Mouse (Mus musculus): Measurements from ENCODE around the gene Tenm3. TPM values are rescaled to one million over a fixed set of nuclear protein-coding genes. Genes with fewer than 3 reads are reported as not detected.

Gene Tenm3
- polyA plus RNA-seq, 1 experiment, result 3.1 TPM

DNA sequence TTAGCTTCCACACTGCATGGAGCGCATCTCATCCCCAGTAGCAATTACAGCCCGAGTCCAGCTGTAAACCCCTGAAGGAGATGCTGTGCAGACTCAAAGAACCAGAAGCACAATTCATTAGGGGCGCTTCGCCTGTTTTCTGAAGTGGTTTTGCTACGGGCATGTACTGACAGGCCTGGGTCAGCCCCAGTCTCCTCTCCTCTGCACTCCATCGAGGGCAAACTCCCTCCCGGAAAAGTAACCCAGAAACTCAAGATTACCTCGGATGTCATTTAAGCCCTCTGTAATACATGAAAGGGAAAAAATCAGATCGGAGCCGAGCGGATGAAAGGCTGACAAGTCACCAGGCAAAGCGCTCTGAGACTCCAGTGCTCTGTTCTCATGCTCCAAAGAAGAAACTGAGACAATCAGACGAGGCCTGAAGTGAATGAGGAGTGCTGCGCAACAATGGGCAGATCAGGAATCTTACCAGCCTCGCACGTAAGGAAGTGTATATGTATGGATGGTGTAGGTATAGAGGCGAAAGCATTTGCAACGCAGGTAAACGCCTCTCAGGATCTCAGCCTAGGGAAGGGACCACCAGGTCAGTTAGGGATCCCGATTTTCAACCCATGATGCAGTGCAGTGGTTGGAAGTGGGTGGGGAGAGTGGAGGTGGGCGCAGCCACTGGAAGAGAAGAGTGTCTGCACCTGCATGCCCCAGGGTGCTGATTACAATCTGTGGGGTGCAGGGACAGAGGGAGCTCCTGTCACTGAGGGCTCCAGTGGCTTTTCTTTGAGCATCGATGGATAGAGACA lies 387.2 kb downstream of the Tenm3 start:
- no peak for DNase-seq (ENCODE audit: low read depth)

DNA sequence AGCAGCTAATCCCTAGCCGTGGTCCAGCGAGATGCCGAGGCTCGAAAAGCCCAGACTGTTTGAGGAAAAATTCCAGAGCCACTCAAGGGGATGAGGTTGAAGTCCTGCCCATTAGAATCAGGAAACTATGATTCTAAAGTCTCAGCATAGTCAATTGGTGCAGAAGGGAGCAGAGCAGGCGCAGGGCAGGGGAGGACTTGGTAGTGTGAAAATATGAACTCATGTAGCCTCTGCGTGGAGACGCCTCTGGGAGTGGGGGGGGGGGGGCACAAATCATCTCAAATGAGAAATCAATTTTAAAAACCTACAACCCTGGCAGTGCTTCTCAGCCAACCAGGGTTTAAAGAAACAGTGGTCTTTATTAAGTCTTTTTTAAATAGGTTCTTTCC lies 392.5 kb downstream of the Tenm3 start:
- DNase-seq (ENCODE audit: low read depth), result no peak

DNA sequence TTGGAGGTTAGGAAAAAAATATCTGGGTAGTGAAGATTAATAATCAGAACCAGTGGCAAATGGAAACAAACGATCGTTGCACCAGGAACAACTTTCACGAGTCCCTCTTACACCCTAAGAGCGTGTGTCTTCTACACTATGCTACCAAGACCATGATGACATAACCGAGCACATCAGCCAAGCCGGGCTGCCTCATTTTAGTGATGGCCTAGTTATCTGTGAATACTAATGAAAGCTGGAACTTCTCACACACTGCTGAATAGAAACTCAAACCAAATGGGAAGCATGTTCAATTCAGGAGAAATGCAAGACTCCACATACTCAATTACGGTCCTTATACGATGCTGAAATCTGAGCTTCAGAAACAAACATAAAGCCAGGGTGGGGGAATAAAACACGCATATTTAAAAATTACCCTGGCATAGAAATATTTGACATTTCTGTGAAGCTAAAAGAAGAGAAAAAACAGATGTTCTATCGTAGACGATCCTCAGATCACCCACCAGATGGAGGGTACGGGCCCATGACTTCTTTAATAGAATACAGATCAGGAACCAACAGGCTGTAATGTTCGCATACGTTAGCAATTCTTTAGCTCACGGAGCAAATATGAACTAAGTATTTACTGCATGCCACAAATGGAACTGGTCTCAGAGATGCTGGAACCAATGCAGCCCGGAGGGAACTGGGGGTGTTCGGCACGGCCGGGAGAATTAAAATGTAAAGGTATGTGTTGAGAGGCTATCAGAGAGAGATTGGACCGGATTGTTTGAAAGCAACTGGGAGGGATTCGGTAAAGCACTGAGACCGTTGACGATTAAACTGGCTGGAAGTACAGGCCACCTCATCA lies 393.1 kb downstream of the Tenm3 start:
- no peak for DNase-seq (ENCODE audit: low read depth)

DNA sequence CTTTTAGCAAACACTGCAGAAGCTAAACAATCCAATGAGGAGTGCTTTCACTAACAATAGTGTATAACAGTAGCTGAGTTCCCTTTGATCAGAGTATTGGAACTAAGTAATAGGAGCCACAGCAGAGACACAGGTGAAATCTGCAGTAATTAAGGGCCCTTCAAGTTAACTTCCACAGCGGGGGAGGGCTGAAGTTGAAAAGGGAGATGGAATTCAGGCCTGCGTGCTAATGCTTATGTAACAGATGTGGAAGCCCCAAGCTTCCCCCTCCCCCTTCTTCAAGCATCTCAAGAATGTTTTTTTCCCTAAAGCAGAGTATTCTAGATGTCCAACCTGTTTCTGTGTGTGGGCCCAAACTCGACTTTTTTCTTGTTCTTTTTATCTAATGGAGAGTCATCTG lies 394.1 kb downstream of the Tenm3 start:
- DNase-seq (ENCODE audit: low read depth), result no peak

DNA sequence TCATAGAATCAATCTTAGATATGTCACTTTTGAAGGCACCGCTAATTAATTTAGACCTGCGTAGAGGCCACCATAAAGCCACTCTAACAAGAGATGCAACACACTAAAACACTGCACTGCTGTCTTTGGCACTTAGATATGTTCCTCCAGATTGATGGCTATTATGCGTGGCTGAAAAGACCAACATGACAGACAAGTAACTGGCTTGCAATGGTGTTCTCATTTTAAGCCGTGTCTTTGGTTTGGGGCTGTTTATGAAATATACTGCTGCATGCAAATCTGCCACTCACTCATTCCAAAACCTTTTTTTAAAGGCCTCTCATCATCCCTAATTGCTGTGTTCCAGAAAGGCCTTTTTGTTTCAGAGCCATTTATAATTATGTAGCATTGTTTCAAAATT lies 398.1 kb downstream of the Tenm3 start:
- no peak for DNase-seq (ENCODE audit: low read depth)

DNA sequence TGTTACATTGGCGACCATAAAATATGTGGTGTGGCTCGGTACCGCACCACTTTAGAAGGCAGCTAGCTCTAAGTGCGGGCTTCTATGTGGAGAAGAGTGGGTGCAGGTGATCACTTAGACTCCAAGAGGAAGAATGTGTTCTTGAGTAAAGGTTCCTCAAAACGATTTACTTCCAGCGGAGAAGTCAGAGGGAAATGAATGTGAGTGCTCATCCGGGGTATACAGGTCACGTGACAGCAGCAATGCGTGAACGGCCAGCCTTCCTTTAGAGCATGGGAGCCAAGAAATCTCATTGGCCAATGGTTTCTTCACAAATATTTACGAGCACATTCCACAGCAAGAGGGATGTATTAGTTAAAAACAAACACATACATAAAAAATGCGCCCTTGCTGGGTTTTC lies 404.3 kb downstream of the Tenm3 start:
- no peak for DNase-seq (ENCODE audit: low read depth)

DNA sequence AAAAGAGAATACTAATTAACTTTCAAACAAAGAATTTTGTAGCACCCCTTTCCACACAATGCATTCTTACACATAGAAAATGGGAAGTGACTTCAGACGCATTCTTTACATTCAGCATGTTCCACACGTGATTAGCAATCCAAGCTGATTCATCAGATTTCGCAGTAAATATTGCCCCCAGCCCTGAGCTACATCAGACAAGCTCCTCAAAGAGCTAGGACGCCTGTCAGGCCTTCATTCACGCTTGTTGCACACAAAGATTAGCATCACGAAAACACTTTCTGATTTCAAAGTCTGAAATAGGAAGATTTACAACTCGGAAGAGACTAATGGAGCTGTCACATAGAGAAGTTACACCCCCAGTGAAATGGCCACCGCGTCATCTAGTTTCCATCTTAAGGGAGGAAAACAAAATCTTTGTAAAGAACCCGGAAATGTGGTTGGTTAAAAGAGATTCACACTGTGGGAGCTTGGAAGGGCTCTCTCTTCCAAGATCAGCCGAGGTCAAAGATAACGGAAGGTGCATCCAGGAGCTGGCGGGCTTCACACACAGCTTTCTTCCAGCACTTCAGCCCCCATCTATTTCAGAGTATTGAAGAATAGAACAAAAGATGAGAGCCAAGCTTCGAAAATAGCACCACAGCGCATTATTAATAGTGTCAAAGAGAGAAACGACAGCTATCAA lies 406.1 kb downstream of the Tenm3 start:
- no peak for DNase-seq (ENCODE audit: low read depth)

DNA sequence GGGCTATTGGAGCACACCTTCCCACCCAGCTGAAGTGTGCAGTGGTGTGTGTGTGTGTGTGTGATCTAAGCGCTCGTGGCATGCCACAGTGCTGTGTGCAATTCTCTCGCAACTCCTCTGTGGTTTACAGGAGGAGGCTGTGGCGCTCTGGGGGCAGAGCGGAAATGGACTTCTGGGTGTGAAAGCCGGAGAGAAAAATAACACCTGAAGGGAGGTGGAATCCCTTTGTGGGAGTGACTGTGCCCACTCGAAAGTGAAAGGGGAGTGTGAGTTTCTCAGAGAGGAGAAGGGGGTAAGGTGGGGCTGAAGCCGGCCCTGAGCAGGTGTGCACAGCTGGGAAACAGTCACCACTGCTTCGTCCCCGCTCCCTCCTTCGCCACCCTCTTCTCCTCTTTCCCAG lies 418.6 kb downstream of the Tenm3 start:
- no peak for DNase-seq (ENCODE audit: low read depth)

DNA sequence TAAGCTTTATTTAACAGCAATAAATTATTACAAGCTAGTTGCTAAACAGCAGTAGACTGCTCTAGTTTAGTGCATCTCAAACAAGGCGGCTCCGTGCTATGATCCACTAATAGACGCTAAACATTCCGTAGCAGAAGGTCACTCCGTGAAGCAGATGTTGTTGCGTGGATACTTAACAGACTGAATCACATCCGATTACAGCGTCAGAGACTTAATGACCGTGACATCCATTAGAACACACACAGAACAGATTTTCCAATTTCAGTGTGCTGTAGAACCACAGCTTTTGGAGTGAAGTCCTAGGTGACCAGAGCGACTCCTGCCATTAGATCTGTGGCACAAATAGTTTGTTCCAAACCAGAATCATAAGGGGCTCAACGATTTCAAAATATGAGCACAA lies 426.0 kb downstream of the Tenm3 start:
- no peak for DNase-seq (ENCODE audit: low read depth)

DNA sequence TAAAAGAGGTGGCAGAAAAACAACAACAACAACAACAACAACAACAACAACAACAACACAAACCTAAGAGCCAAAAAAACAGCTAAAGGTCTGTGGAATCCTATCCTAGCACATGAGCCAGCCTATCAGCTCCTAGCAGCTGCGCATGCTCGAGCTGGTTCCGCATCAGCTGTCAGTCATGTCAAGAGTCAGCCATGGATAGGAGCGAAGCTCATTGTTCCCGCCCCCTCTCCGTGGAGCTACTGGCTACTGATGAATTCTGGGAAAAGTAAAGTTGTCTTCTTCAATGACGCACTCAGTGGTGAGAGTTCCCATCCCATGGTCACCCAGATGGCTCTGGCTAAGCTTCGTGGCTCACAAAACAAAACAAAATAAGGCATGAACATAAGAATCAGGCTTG lies 432.8 kb downstream of the Tenm3 start:
- DNase-seq (ENCODE audit: low read depth), result no peak

DNA sequence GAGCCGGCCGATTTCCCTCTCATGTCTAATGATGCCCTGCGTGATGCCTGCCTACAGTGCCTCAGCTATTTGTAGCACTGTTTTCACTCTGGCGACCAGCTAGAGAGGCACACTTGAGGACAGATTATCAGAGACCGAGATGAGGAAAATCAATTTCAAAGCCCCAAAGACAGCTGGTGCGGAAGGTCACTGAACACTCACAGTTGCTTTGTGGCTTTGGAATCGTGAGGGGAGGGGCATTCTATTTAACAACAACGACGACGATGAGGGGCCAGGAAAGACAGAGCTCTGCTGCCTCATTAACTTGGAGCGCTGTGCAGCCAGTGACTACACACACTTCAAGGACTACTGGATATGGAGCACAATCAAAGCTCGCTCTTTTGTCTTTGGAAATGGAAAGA lies 443.2 kb downstream of the Tenm3 start:
- DNase-seq (ENCODE audit: low read depth), result no peak

DNA sequence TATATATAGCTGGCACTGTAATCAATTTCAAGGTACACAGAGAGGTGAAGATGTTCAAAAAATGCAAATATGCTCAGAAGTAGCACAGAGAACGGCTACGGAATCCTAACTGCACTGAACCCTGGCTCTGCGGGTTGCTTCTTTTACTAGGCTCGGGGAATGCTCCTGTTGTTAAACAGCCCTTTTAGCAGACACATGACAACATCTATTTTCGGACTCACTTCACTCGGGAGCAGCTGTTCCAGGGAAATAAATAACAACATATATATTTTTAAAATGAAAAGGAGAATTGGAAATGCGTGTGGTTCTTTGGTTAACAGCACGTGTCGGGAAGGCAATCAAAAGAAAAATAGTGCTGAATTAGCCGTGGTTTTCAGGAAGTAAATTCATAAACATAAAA lies 457.9 kb downstream of the Tenm3 start:
- DNase-seq (ENCODE audit: low read depth), result no peak

DNA sequence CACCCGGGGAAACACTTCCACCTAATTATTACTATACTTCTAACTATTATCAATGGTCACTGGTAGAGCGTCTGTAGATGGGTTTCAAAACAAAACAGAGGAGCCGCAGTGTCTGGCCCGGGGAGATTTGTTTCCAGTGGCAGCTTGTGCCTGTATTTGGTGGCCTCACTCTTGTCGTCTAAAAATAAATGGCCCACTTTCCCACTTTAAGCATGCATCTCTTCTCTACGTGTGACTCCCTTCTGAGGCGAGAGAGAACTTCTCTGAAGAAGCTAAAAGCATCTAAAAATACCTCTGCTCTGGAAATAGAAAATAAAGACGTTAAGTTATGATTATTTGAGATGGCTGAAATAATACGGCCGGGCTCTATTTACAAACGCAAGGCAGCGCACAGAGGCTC lies 463.7 kb downstream of the Tenm3 start:
- no peak for DNase-seq (ENCODE audit: low read depth)

DNA sequence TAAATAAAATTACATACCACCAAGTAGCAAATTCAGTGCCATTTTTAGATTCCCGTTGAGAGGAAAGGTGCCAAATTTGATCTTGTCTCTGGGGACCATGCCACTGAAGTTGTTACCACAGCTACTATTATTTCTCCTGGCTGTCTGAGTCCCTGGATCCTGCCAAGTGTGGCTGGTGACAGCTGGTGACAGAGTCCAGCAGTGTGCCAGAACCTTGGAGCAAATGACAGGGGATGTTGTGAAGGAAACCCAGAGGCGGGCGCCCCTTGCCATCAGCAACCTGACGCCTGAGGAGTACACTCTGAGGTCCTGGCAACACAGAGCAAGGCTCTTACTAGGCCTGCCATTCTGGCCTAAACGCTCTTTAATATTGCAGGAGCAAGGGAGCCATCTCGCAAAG lies 467.0 kb downstream of the Tenm3 start:
- DNase-seq (ENCODE audit: low read depth), result no peak

DNA sequence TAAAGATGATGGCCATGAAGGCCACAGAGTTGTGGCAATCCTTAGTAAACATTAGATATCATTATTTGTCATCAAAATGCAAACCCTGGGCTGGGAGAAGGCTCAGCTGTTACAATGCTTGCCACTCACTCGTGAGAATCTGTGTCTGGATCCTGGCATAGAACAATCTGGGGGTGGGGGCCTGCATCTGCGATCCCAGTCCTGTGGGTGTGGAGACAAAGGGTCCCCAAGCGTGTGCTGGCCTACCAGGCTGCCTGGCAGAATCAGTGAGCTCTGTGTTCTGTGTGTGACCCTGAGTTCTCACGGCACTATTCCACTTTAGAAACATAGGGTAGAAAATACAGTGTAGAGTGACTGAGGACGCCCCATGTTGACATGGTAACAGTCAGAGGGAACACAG lies 468.6 kb downstream of the Tenm3 start:
- DNase-seq (ENCODE audit: low read depth), result no peak

DNA sequence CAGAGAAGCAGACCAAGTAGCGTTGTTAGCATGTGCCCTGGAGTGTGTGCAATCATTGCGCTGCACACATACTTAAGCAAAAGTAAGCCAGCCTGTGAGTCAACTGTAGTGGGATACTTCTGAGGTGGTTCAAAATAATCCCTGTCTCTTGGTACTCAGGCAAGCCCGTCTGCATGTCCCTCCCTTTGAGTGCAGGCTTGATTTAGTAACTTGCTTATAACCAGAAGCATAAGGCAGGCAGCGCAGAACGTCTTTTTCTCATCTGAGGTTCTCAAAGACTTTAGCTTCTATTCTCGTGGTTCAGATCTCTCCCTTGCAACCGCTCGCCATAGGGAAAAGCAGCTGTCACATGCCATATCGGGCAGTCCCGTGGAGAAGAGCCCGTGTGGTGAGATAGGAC lies 470.3 kb downstream of the Tenm3 start:
- no peak for DNase-seq (ENCODE audit: low read depth)

DNA sequence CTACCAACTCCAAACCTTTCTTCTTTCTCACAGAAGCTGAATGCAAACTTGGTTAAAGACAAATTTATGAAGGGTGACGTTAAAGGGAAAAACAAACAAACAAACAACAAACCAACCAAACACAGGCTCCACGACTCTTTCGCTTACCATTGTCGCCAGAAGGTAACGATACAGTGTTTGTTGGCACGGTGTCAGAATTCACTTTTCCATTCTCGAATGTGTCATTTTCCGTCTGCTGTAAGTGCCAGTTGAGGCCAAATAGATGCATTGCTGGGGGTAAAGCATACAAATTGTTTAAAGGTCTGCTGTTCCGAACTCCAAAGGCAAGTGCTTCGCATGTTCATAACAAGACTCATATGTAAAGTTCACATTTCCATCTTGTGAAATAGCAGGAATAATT lies 476.6 kb downstream of the Tenm3 start:
- DNase-seq (ENCODE audit: low read depth), result no peak

DNA sequence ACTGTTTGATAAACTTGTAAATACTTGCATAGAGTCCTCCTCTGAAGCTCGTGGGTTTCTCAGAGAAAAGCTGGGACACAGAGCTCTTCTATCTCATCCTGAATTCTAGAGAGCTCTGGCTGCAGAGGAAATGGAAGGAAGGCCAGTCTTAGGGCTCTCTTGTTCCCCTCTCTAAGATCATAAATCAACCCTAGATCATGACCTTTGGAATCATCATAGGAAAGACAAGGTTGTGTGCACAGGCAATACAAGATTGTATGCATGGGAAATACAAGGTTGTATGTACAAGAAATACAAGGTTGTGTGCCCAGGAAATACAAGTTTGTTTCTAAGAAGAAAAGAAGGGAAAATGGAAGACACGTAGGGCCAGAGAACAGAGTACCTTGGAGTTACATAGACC lies 486.9 kb downstream of the Tenm3 start:
- no peak for DNase-seq (ENCODE audit: low read depth)

DNA sequence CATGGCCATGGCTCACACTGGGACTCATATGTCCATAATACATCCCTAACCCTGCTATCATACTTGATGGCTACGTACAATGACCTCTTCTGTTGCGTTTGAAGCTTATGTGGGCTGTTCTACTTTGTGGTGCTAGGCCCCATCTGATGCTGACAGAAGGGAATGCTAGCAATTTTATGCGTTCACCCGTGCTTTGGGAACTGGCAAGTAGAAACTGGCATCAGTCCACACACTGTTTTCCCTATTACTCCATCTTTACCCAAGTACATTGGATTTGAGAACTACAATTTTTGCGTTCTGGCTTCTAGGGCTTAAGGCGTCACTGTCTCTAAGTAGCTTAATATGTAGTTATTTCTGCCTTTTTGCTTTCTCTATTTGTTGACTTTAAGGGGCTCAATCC lies 490.3 kb downstream of the Tenm3 start:
- no peak for DNase-seq (ENCODE audit: low read depth)

DNA sequence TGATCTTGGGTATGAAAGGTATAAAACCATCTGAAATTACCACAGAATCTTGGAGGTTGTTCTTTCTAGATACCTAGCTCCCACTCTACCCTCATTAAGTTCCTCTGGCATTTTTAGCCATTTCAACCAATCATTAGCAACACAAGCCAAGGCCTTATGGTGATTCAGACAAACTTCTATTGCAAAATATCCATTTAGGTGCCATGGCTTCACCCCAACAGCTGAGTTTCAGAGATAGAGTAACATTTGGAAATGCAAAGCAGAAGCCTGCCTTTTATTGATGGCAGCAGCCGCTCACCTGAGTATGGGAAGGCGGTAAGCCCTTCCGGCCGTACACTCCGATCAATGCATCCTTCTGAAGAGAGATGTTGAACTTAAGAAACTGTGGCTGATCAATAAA lies 494.9 kb downstream of the Tenm3 start:
- DNase-seq (ENCODE audit: low read depth), result no peak

DNA sequence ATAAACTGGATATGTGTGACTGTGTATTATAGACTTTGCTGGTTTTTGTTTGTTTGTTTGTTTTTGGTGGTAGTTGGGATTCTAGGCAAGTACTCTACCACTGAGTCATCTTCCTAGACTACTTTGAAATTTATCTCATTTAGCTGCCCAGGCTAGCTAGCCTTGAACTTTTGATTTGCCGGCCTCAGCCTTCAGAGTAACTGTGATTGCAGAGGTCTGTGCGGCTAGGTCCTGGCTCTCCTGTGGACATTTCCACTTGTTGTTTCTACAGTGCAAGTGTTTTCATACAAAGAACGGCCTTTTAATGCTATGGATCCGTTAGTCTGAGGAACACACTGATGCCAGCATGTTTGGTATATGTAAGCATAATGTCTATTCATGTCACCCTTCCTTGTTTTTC lies 495.4 kb downstream of the Tenm3 start:
- no peak for DNase-seq (ENCODE audit: low read depth)

DNA sequence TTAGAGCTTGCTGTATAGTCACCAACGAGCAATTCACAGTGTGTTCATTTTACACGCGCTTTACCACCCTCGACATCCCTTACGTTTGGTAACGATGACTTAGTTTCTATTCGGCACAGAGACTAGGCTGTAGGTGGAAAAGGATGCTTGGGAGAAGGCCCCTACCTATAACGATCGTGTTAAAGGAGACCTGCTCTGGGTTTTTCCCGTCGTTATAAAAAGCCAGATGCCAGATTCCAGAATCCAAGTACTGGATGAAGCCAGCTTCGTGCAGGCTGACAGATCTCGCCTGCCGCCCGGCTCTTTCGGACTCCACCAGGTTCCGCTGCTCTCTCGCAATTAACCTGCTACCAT lies 500.7 kb downstream of the Tenm3 start:
- no peak for DNase-seq (ENCODE audit: low read depth)

All from gonadal fat pad, adult 2 months (tissue).